Mouse (Mus musculus): ENCODE results near the gene Stard7. TPM values are rescaled to one million over a fixed set of nuclear protein-coding genes. Genes with fewer than 3 reads are reported as not detected.

The Stard7 gene
- polyA plus RNA-seq (2016; fragmentation: Nextera tagmentation; extraction: Ambion mirVana) = 86.0 and 86.9 TPM in 2 replicates

GRCm38 (mm10) chr2:127269491-127270299 is at the start of gene Stard7:
TSS of gene Stard7 (plus strand) at chr2:127270218.
- Histone ChIP-seq H3K27me3 (no peaks in the 10 kb centered on the region), H3K9me3 (replicated peaks) (no peaks in the 10 kb centered on the region), H3K36me3 (peaks cover 2% of the 10 kb centered on the region; the same call in 1 of the 2 replicates), H3K4me1 (peaks cover 4% of the 10 kb centered on the region), H3K4me2 (replicated peaks) (peak within 1 kb of the TSS; percentile 81), H3K27ac (peak within 1 kb of the TSS; percentile 93), H3K9ac (peak within 1 kb of the TSS; percentile 87), H3K4me3 (peak within 1 kb of the TSS; percentile 98)
- under 1% methylated on average over 49 of the region's 49 CpGs for WGBS
- peak; percentile 99 for ATAC-seq (ENCODE audit: low FRiP score)

DNA sequence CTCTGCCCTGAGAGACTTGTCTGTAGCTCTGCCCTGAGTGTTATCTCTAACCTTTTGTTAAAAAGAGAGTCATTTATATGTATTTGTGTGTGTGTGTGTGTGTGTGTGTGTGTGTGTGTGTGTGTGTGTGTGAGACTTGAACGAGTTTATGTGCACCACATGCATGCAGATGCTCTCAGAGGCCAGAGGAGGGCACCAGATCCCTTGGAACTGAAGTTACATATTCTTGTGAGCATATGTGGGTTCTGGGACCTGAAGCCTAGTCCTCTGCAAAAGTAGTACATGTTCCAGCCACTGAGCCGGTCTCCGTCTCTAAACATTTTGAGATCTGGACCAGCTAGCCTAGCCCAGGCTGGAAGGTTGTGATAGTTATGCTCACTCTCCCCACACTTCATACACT is 44.8 kb upstream of the Stard7 start:
- Histone ChIP-seq H3K27me3 (no peaks in the 10 kb centered on the region), H3K36me3 (peaks cover 93% of the 10 kb centered on the region), H3K9ac (no peak overlapping the region), H3K4me2 (replicated peaks) (no peak overlapping the region), H3K27ac (no peak overlapping the region), H3K4me3 (no peak overlapping the region), H3K9me3 (replicated peaks) (no peaks in the 10 kb centered on the region; the same call in 1 of the 2 replicates), H3K4me1 (no peaks in the 10 kb centered on the region)
- no peak for ATAC-seq (ENCODE audit: low FRiP score)
- WGBS = 100% methylated on average over 2 of the region's 3 CpGs

- no peak for ATAC-seq (ENCODE audit: low FRiP score)
- 94% methylated on average over 11 of the region's 11 CpGs for WGBS
- Histone ChIP-seq H3K4me1 (no peaks in the 10 kb centered on the region), H3K4me3 (no peak overlapping the region), H3K9ac (no peak overlapping the region), H3K36me3 (peaks cover 93% of the 10 kb centered on the region), H3K9me3 (replicated peaks) (no peaks in the 10 kb centered on the region), H3K4me2 (replicated peaks) (no peak overlapping the region), H3K27ac (no peak overlapping the region), H3K27me3 (no peaks in the 10 kb centered on the region)
These were observed 32.0 kb upstream of the Stard7 start for GRCm38 (mm10) chr2:127237897-127238610.

- peaks cover 88% of the 10 kb centered on the region for H3K36me3 ChIP-seq
- ATAC-seq (ENCODE audit: low FRiP score) = no peak
These were observed 30.0 kb upstream of the Stard7 start for GRCm38 (mm10) chr2:127240065-127240464.

DNA sequence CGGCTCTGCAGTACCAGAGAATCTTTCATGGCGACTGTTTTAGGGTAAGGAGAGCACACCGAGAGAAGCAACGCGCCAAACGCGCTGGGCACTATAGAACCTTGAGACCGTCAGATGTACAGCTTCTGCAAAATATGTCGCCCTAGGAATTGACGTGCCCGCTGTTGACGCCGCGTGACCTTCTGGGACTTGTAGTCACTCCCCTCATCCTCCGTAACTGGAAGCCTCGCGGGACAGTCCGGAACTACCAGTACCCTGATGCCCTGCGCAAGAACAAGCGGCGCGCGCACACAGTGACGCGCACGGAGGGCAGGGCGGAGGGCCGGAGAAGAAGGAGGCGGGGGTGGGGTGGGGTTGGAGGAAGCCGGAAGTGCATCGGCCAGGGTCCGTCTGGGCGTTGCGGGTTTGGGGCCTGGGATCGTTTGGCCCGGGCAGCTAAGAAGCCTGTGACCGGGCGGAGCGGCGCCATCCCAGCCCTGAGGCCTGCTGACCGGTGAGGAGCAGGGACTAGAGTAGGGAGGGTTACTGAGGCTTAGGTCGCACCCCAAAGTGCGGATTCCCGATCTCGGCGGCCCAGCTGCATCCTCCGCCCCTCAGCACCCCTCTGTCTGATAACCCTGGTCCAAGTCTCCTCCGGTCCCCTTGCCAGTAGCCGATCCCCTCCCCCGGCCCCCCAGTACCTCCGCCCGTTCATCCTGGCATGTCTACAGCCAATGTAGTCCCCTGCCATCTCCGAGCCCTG is 22.3 kb upstream of the Stard7 start, which contains the start of the genes Ciao1 and Tmem127:
TSS of gene Ciao1 (minus strand) at position 225 of the 742 bp plus-strand sequence.
TSS of gene Tmem127 (plus strand) at position 317 of the 742 bp plus-strand sequence.
- peak within 1 kb of the TSS; percentile 81 for H3K27ac ChIP-seq
- peak within 1 kb of the TSS; percentile 97 for H3K4me2 ChIP-seq (replicated peaks)
- H3K9ac ChIP-seq = peak within 1 kb of the TSS; percentile 94
- H3K4me3 ChIP-seq = peak within 1 kb of the TSS; percentile 96
- ATAC-seq (ENCODE audit: low FRiP score) = peak; percentile 98
- H3K4me1 ChIP-seq = peaks cover 18% of the 10 kb centered on the region
- under 1% methylated on average over 53 of the region's 53 CpGs for WGBS
- H3K27me3 ChIP-seq = no peaks in the 10 kb centered on the region
- H3K36me3 ChIP-seq = peaks cover 32% of the 10 kb centered on the region
- no peaks in the 10 kb centered on the region for H3K9me3 ChIP-seq (replicated peaks)

More at GRCm38 (mm10) chr2:127240065-127240464, 30.0 kb upstream of the Stard7 start:
- H3K9ac ChIP-seq = no peak overlapping the region
- no peaks in the 10 kb centered on the region for H3K4me1 ChIP-seq
- no peak overlapping the region for H3K4me2 ChIP-seq (replicated peaks)
- WGBS = 95% methylated on average over 2 of the region's 2 CpGs
- H3K4me3 ChIP-seq = no peak overlapping the region
- no peak overlapping the region for H3K27ac ChIP-seq
- no peaks in the 10 kb centered on the region for H3K27me3 ChIP-seq
- no peaks in the 10 kb centered on the region for H3K9me3 ChIP-seq (replicated peaks)

DNA sequence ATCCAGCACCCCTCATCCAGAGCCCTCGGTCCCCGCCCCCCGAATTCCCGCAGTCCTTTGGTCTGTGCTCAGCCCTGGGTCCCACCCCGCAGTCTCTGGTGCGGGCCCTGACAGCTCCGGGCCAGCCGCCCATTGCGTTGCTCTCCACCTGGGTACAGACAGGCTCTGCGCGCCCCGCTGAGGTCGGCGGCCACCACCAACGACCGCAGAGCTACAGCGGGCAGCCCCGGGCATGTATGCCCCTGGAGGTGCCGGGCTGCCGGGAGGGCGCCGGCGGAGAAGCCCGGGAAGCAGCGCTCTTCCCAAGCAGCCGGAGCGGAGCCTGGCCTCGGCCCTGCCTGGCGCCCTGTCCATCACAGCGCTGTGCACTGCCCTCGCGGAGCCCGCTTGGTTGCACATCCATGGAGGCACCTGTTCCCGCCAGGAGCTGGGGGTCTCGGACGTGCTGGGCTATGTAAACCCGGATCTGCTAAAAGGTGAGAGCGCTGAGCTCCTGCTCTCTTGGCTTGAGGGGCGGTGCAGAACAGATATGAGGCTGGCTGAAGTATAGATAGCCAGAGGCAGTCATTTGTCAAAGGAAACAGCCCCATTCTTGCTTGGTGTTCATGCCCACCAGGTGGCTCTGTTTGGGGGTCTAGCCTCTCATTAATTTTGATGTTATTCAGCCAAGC is 21.5 kb upstream of the Stard7 start:
- Histone ChIP-seq H3K36me3 (peaks cover 29% of the 10 kb centered on the region), H3K4me2 (replicated peaks) (peak overlapping the region; percentile 97), H3K9me3 (replicated peaks) (no peaks in the 10 kb centered on the region), H3K4me3 (peak overlapping the region; percentile 96), H3K27me3 (no peaks in the 10 kb centered on the region), H3K4me1 (peaks cover 18% of the 10 kb centered on the region), H3K9ac (peak overlapping the region; percentile 94), H3K27ac (peak overlapping the region; percentile 81)
- ATAC-seq (ENCODE audit: low FRiP score) = peak; percentile 71
- WGBS = under 1% methylated on average over 39 of the region's 39 CpGs

GRCm38 (mm10) chr2:127250291-127251008 is 19.6 kb upstream of the Stard7 start:
- 90% methylated on average over 9 of the region's 9 CpGs for WGBS

GRCm38 (mm10) chr2:127251457-127251856 is 18.6 kb upstream of the Stard7 start:
- 92% methylated on average over 3 of the region's 3 CpGs for WGBS
- Histone ChIP-seq H3K4me3 (no peak overlapping the region), H3K36me3 (peaks cover 7% of the 10 kb centered on the region), H3K9ac (no peak overlapping the region), H3K4me2 (replicated peaks) (no peak overlapping the region), H3K4me1 (peaks cover 17% of the 10 kb centered on the region), H3K27ac (no peak overlapping the region), H3K9me3 (replicated peaks) (no peaks in the 10 kb centered on the region), H3K27me3 (no peaks in the 10 kb centered on the region)
- ATAC-seq (ENCODE audit: low FRiP score) = no peak

More at GRCm38 (mm10) chr2:127250291-127251008, 19.6 kb upstream of the Stard7 start:
- Histone ChIP-seq H3K27ac (no peak overlapping the region), H3K27me3 (no peaks in the 10 kb centered on the region), H3K9me3 (replicated peaks) (no peaks in the 10 kb centered on the region), H3K36me3 (peaks cover 10% of the 10 kb centered on the region), H3K4me2 (replicated peaks) (no peak overlapping the region), H3K4me3 (no peak overlapping the region), H3K4me1 (peaks cover 18% of the 10 kb centered on the region), H3K9ac (no peak overlapping the region)
- no peak for ATAC-seq (ENCODE audit: low FRiP score)

DNA sequence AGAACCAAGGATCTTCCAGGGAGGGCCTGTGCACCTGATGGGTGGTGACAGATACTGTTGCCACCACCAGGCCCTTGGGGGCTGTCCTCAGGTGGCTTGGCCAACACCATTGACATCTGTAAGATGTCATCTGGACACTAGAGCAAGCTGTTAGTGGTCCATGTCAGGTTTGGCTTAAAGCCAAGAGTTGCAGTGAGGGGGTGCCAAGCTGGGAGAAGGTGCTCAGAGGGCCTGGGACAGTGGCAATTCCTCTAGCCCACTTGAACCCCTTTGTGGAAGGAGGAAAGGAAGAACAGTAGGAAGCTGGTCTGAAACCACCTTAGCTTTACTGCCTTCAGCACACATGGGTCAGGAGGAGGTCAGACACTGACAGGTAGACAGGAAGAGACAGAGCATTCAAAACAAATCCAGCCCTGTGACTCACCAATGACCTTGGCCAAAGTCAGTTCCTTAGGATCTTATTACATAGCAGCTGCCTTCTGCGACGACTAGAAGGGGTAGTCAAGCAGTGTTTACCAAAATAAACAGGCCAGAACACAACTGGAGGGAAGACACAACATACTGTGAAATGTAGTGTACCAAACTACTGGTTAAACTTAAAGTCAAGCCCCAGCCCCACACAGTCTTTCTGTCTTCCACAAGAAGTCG is 18.0 kb upstream of the Stard7 start:
- Histone ChIP-seq H3K9ac (no peak overlapping the region), H3K4me1 (peaks cover 12% of the 10 kb centered on the region), H3K4me2 (replicated peaks) (no peak overlapping the region), H3K27me3 (no peaks in the 10 kb centered on the region), H3K36me3 (peaks cover 11% of the 10 kb centered on the region), H3K4me3 (no peak overlapping the region), H3K27ac (no peak overlapping the region), H3K9me3 (replicated peaks) (no peaks in the 10 kb centered on the region)
- no peak for ATAC-seq (ENCODE audit: low FRiP score)
- 85% methylated on average over 3 of the region's 3 CpGs for WGBS

GRCm38 (mm10) chr2:127252787-127253186 is 17.2 kb upstream of the Stard7 start:
- no peak overlapping the region for H3K27ac ChIP-seq
- no peak overlapping the region for H3K4me2 ChIP-seq (replicated peaks)
- H3K27me3 ChIP-seq = no peaks in the 10 kb centered on the region
- no peak overlapping the region for H3K4me3 ChIP-seq
- H3K36me3 ChIP-seq = peaks cover 19% of the 10 kb centered on the region
- H3K4me1 ChIP-seq = peaks cover 11% of the 10 kb centered on the region
- H3K9ac ChIP-seq = no peak overlapping the region
- WGBS = 88% methylated on average over 5 of the region's 5 CpGs
- ATAC-seq (ENCODE audit: low FRiP score) = no peak
- H3K9me3 ChIP-seq (replicated peaks) = no peaks in the 10 kb centered on the region
